Mouse (Mus musculus) bone marrow macrophage, adult 2 months (primary cell): Measurements from ENCODE around the gene Gm42906. TPM values are rescaled to one million over a fixed set of nuclear protein-coding genes. Genes with fewer than 3 reads are reported as not detected.

Source experiments
- H3K27ac ChIP-seq: 2 replicates; pipeline ENCODE4 v1.5.1; 2012; ENCODE audit warnings: low read depth, low read length; ENCODE audit not compliant: insufficient read depth
- H3K4me1 ChIP-seq: 2 replicates; pipeline ENCODE4 v1.6.1; 2012; ENCODE audit warnings: low read length; ENCODE audit not compliant: control insufficient read depth, insufficient read depth
- H3K4me3 ChIP-seq: 2 replicates; pipeline ENCODE4 v1.5.1; 2012; ENCODE audit warnings: mild to moderate bottlenecking, low read length, moderate library complexity; ENCODE audit not compliant: insufficient read depth
- CTCF ChIP-seq: IDR thresholded peaks from 2 replicates; pipeline ENCODE4 v1.5.1; 2012; ENCODE audit warnings: low read depth, mild to moderate bottlenecking, low read length, moderate library complexity
- POLR2A ChIP-seq: IDR thresholded peaks from 2 replicates; pipeline ENCODE4 v1.6.1; 2012; ENCODE audit warnings: mild to moderate bottlenecking, low read depth, low read length, borderline replicate concordance
- polyA plus RNA-seq: library from polyadenylated mRNA; stranded (reverse); fragments of >200 nt; gene quantifications from 2 replicates; pipeline ENCODE4 v1.2.4, GENCODE M21; 2012; ENCODE audit not compliant: missing spikeins, insufficient read depth, insufficient read length

Gm42906 gene
- polyA plus RNA-seq, 1 experiment = not detected

DNA sequence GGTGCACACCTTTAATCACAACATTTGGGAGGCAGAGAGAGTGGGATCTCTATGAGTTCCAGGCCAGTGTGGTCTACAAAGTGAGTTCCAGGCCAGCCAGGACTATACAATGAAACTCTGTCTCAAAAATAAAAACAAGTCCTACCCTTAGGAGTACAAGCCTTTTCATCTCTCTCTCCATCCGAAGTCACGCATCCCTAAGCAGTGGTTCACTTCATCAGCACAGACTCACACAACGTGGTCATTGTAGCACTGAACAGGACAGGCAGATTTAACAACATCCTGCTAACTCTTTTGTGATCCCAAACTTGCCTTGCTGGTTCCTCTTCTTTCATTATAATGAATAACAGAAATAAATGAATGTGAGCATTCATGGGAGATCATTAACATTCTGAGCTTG lies 226.7 kb downstream of the Gm42906 start:
- TF ChIP-seq POLR2A (no peak), CTCF (no peak)
- Histone ChIP-seq H3K4me1 (no peaks in the 10 kb centered on the region), H3K27ac (no peak overlapping the region), H3K4me3 (no peak overlapping the region)

DNA sequence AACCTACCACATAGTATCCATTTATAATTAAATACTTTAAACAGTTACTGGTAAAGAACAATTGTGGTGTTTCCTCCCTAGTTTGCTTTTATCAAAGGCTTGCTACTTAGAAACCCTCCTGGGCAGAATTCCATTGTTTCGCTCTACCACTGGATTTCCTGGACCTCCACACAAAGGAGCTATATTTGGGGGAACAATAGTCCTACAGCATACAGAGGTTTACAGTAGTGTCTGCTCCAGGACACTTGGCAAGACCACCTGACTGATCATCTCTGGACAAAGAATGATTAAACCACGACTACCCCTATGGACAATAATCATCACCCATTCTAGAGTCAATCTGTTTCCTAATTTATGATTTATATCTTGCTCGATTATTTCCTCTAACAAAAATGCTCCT lies 228.7 kb downstream of the Gm42906 start:
- no peak overlapping the region for H3K4me3 ChIP-seq
- no peak overlapping the region for H3K27ac ChIP-seq
- peaks cover 6% of the 10 kb centered on the region for H3K4me1 ChIP-seq
- TF ChIP-seq CTCF (no peak), POLR2A (no peak)

DNA sequence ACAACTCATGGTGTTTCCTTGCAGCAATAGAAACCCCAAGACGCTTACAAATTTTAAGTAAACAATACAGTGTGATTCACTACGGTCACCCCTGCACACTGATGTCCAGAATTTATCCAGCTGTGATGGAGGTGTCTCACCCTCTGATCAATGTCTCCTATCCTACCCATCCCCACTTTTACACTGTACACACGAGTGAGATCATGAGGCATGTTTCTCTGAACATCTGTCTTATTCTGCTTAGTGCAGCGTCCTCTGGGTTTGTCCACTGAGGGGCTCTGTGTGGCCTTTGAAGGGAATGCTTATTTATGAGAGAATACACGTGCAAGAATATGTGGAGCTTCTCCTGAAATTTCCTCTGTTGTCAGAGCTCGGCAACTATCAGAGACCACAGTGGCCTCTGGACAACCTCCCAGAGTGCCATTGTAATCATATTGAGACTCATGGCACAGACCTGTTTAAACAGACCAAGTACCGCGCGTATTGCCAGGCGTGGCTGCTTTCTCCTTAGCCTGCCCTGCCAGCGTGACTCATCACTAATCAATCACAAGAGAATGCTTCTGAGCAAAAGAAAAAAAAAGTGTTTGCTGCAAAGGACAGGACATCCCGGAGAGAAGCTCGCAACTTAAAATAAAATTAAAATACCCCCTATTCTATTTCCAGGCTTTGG lies 231.2 kb downstream of the Gm42906 start:
- TF ChIP-seq CTCF (no peak), POLR2A (no peak)
- no peak overlapping the region for H3K27ac ChIP-seq
- H3K4me1 ChIP-seq = peaks cover 6% of the 10 kb centered on the region
- no peak overlapping the region for H3K4me3 ChIP-seq

DNA sequence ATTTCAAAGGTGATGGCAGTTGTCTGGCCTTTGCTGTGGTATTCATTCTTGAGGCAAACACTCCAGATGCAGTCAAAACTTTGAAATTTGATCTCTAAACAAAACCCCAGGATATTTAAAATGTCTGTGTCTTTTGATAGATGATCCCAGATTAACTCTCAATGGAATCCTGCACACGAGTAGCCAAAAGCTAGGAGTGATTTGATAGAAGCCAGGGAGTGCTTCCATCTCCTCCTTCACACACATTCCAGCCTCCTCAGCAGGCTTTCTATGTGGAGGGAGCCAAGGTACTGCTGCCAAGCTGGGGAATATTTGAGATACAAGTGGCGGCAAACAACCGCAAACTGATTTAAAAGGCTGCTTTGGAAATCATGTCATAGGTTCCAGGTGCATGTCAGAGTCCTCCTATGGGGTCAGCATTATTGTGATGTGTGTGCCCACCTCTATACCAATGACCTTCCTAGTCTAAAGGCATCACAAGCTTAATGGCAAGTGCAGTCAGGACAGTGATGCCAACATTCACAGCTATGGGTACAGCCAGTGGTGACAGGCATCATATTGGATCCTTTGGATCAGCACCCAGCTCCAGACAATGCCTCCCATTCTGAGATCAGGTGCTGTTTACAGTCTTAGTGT lies 234.0 kb downstream of the Gm42906 start:
- no peak for TF ChIP-seq POLR2A
- no peak for TF ChIP-seq CTCF
- H3K4me3 ChIP-seq = no peak overlapping the region
- H3K4me1 ChIP-seq = peaks cover 9% of the 10 kb centered on the region
- H3K27ac ChIP-seq = no peak overlapping the region

DNA sequence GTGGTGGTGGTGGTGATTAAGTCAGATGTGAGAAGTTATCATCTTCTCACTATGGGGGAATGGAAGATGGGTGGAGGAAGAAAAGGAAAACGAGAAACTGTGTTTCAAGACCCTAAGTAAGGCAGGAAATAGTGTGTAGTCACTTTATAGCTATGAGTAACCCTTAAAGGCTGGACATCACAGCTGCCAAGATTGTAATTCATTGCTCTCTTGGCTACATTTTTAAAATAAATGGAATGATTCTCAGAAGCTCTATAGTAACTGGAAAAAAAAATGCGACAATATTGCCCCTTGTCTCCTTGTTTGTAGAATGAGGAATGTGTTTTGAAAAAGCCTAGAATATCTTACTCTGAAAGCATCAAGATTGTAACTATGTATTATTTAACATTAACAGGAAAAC lies 235.7 kb downstream of the Gm42906 start:
- H3K27ac ChIP-seq = no peak overlapping the region
- H3K4me1 ChIP-seq = peaks cover 11% of the 10 kb centered on the region
- TF ChIP-seq POLR2A = no peak
- no peak overlapping the region for H3K4me3 ChIP-seq

DNA sequence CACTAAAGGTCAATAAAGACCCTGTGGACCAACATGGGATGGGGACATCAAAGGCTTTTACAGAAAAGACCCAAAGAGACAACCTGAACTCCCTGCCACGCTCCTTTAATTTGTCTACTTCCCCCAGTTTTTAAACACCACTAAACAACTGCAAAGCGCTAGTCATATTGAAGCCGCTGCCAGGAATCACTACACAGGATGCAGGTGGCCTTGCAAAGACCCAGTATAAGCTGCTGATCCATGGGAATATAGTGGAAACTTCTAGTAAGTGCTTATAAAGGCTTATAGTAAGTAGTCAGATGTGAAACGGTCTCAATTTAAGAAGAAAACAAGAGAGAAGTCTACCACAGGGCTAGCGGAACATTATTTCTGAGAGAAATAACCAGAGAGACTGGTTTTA lies 237.2 kb downstream of the Gm42906 start:
- Histone ChIP-seq H3K4me1 (peaks cover 13% of the 10 kb centered on the region), H3K27ac (no peak overlapping the region), H3K4me3 (no peak overlapping the region)
- TF ChIP-seq CTCF = no peak
- TF ChIP-seq POLR2A = no peak

DNA sequence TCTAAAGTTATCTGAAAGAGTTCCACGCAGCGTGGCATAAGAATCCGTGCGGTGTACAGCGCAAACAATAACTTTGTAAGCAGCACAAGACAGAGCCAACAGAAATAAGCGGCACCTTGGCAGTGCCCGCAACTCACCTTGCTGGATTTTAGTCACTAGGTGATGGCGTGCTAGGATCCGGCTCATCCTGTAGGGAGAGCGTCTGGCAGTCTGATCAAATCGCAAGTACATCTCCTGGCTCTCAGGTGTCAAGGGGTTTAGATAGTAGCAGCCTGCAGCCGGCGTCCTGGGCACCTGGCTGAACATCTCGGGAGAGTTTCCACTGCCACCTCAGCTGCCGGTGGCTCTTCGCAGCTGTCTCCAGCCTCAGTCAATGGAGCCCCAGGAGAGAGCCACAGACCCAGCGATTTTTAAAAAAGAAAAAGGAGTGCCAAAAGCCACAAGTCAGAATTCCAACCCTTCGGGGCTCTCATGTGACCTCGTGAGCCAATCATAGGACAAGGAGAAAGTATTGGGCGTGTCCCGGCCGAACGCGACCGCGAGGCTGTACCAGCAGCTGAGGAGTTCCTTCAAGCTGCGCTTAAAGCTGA lies 238.1 kb downstream of the Gm42906 start:
- H3K4me1 ChIP-seq = peaks cover 7% of the 10 kb centered on the region
- H3K27ac ChIP-seq = no peak overlapping the region
- TF ChIP-seq POLR2A (no peak), CTCF (no peak)
- H3K4me3 ChIP-seq = peak overlapping the region; percentile 71

DNA sequence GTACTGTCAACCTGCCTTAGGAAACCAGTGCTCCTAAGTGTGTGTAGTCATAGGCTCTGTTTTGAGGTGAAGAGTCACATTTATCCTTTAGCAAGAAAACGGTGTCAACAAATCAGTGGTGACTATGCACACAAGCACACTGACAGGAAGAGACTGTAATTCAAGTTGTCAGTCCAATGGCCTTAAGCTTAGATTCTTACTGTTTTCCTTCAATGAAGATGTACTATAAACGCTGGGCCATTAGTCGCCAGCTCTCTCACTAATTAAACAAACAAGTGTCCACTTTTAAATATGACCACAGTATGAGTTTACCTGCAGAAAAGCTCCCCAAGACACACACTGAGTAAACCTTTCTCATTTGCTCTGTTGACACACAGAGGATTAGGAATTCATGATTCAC lies 238.6 kb downstream of the Gm42906 start:
- Histone ChIP-seq H3K4me3 (peak overlapping the region; percentile 71), H3K4me1 (peaks cover 7% of the 10 kb centered on the region), H3K27ac (no peak overlapping the region)
- TF ChIP-seq POLR2A (no peak), CTCF (no peak)

DNA sequence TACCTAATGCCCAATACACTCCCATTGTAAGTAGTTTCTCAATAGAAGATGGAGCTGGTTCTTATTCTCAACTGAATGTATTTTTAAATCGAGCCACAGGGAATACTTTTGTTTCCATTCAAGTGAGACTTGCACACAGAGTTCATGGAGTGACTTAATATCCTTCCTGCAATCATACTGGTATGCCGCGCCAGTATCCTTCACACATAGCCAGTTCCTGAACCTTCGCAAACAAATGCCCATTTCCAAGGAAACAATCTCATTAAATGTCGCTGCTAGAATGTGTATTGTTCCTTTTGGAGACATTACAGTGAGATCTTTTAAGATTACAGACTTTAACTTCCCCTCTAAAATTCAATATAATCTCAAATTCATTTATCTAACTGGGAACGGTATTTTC lies 239.3 kb downstream of the Gm42906 start:
- Histone ChIP-seq H3K4me1 (peaks cover 7% of the 10 kb centered on the region), H3K27ac (no peak overlapping the region), H3K4me3 (no peak overlapping the region)
- TF ChIP-seq POLR2A (no peak), CTCF (no peak)

DNA sequence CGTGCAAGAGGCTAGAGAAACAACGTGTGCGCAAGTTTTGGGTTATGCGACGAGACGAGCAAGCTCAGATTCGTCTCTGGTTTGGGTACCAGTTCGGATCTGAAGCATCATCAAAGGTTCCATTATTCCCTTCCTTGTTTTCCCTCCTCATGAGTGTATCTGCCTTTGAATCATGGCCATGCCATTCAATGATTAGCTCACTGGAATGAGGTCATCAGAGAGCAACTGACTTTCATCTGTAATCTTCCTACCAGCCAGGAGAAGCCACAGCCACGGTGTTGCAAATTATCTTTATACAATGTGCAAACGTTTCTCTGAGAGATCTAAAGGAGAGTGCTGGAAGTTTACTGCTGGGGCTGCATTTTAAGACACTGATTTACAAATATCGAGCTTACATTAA lies 240.6 kb downstream of the Gm42906 start:
- no peak for TF ChIP-seq POLR2A
- no peak for TF ChIP-seq CTCF
- no peak overlapping the region for H3K4me3 ChIP-seq
- no peak overlapping the region for H3K27ac ChIP-seq
- H3K4me1 ChIP-seq = peaks cover 7% of the 10 kb centered on the region
